Mouse (Mus musculus): ENCODE measurements around the gene Slc6a13.

The Slc6a13 gene

GRCm38 (mm10) chr6:121299954-121300353 is at the start of gene Slc6a13:
Gene Slc6a13, plus strand, starts transcription at chr6:121300227.
- DNase-seq, result peak; percentile 80

GRCm38 (mm10) chr6:121250406-121250805 is 49.6 kb upstream of the Slc6a13 start:
- no peak for DNase-seq

GRCm38 (mm10) chr6:121251256-121251655 is 48.8 kb upstream of the Slc6a13 start:
- DNase-seq, result no peak

GRCm38 (mm10) chr6:121260548-121260947 is 39.5 kb upstream of the Slc6a13 start:
- DNase-seq, result peak; percentile 84

GRCm38 (mm10) chr6:121261233-121261632 is 38.8 kb upstream of the Slc6a13 start:
- no peak for DNase-seq

- DNase-seq, result no peak
Measured at GRCm38 (mm10) chr6:121262004-121262403, 38.0 kb upstream of the Slc6a13 start.

GRCm38 (mm10) chr6:121262496-121262895 is 37.5 kb upstream of the Slc6a13 start:
- no peak for DNase-seq

- DNase-seq, result no peak
Measured at GRCm38 (mm10) chr6:121270156-121270555, 29.9 kb upstream of the Slc6a13 start.

GRCm38 (mm10) chr6:121271707-121272074 is 28.3 kb upstream of the Slc6a13 start:
- DNase-seq, result no peak

GRCm38 (mm10) chr6:121272075-121272800 is 27.8 kb upstream of the Slc6a13 start:
- DNase-seq, result peak; percentile 91

GRCm38 (mm10) chr6:121274356-121274755 is 25.7 kb upstream of the Slc6a13 start:
- DNase-seq, result peak; percentile 55

GRCm38 (mm10) chr6:121284132-121284531 is 15.9 kb upstream of the Slc6a13 start:
- no peak for DNase-seq

- DNase-seq, result no peak
Measured at GRCm38 (mm10) chr6:121299317-121299716, 710 bp upstream of the Slc6a13 start.

- DNase-seq, result peak; percentile 55
Measured at GRCm38 (mm10) chr6:121300504-121300903, 477 bp downstream of the Slc6a13 start.

- peak; percentile 57 for DNase-seq
Measured at GRCm38 (mm10) chr6:121303466-121304220, 3.6 kb downstream of the Slc6a13 start.

GRCm38 (mm10) chr6:121304630-121305029 is 4.6 kb downstream of the Slc6a13 start:
- peak; percentile 64 for DNase-seq

GRCm38 (mm10) chr6:121305571-121305970 is 5.5 kb downstream of the Slc6a13 start:
- no peak for DNase-seq

GRCm38 (mm10) chr6:121310984-121311383 is 11.0 kb downstream of the Slc6a13 start:
- DNase-seq, result peak; percentile 55

GRCm38 (mm10) chr6:121319099-121319498 is 19.1 kb downstream of the Slc6a13 start:
- no peak for DNase-seq

- DNase-seq, result peak; percentile 47
Measured at GRCm38 (mm10) chr6:121322381-121323110, 22.5 kb downstream of the Slc6a13 start.

GRCm38 (mm10) chr6:121325298-121325697 is 25.3 kb downstream of the Slc6a13 start:
- no peak for DNase-seq

- DNase-seq, result peak; percentile 36
Measured at GRCm38 (mm10) chr6:121325740-121326139, 25.7 kb downstream of the Slc6a13 start.

- DNase-seq, result peak; percentile 43
Measured at GRCm38 (mm10) chr6:121326486-121327069, 26.6 kb downstream of the Slc6a13 start.

Data from kidney, postnatal 10 days (tissue).